Mouse (Mus musculus) heart, postnatal 0 days (tissue): ENCODE measurements around the gene Ly6g6c. TPM values are rescaled to one million over a fixed set of nuclear protein-coding genes. Genes with fewer than 3 reads are reported as not detected.

Experiments
- ATAC-seq: fragments of 200-750 bp; cut with Nextera tagmentation; 2 replicates; pipeline ENCODE4 v1.8.0; 2017; ENCODE audit warnings: low read depth, moderate number of reproducible peaks, moderate library complexity; ENCODE audit not compliant: insufficient read depth
- DNase-seq: peaks from one replicate; pipeline ENCODE4 v3.0.0-alpha.2; 2016; ENCODE audit warnings: low spot score
- H3K27ac ChIP-seq: fragments of 300-500 bp; sonication (generic); 2 replicates; pipeline ENCODE4 v1.5.1; 2014; ENCODE audit warnings: low read depth, mild to moderate bottlenecking
- H3K27me3 ChIP-seq: fragments of 300-500 bp; sonication (generic); 2 replicates; pipeline ENCODE4 v1.6.1; 2014; ENCODE audit warnings: low read length, mixed read lengths; ENCODE audit not compliant: control insufficient read depth, insufficient read depth
- H3K36me3 ChIP-seq: fragments of 300-500 bp; sonication (generic); replicated peaks from 2 replicates; pipeline ENCODE4 v1.6.1; 2014; ENCODE audit warnings: low read length, mixed read lengths; ENCODE audit not compliant: control insufficient read depth, insufficient read depth
- H3K4me1 ChIP-seq: fragments of 300-500 bp; sonication (generic); 2 replicates; pipeline ENCODE4 v1.6.1; 2014; ENCODE audit warnings: antibody characterized with exemption; ENCODE audit not compliant: control insufficient read depth, insufficient read depth
- H3K4me2 ChIP-seq: fragments of 300-500 bp; sonication (generic); 2 replicates; pipeline ENCODE4 v1.6.1; 2014; ENCODE audit warnings: low read depth, mild to moderate bottlenecking, low read length, moderate library complexity
- H3K4me3 ChIP-seq: fragments of 300-500 bp; sonication (generic); 2 replicates; pipeline ENCODE4 v1.5.1; 2014; ENCODE audit warnings: low read depth, low read length
- H3K9ac ChIP-seq: fragments of 300-500 bp; sonication (generic); replicated peaks from 2 replicates; pipeline ENCODE4 v1.6.1; 2014; ENCODE audit warnings: low read depth, low read length, mixed read lengths
- H3K9me3 ChIP-seq: fragments of 300-500 bp; sonication (generic); replicated peaks from 2 replicates; pipeline ENCODE4 v1.6.1; 2016; ENCODE audit warnings: low read length; ENCODE audit not compliant: control insufficient read depth
- CTCF ChIP-seq: IDR thresholded peaks from 2 replicates; pipeline ENCODE4 v1.5.1; 2016; ENCODE audit warnings: antibody characterized with exemption, control low read depth, low read depth
- EP300 ChIP-seq: IDR thresholded peaks from 2 replicates; pipeline ENCODE4 v1.6.1; 2016; ENCODE audit warnings: antibody characterized with exemption, low read depth
- WGBS: fragments of 180-500 bp; shearing (Covaris S2); extraction: QIAGEN DNeasy Blood & Tissue Kit; methylation state at CpG from one replicate; pipeline ENCODE4 v1.1.7; 2014; 5-methylcytosine and 5-hydroxymethylcytosine counted together
- polyA plus RNA-seq: library from polyadenylated mRNA; unstranded; fragments of >200 nt; fragmentation: Nextera tagmentation; extraction: Ambion mirVana; gene quantifications from 2 replicates; pipeline ENCODE4 v1.2.1, GENCODE M21; 2015
- total RNA-seq: library from RNA; depleted of rRNA; stranded (reverse); fragments of >200 nt; gene quantifications from 2 replicates; pipeline ENCODE4 v1.2.3, GENCODE M21; 2014; ENCODE audit warnings: low replicate concordance; rRNA removed

The Ly6g6c gene
- total RNA-seq (not detected in 2 replicates), polyA plus RNA-seq (not detected in 2 replicates)

- ATAC-seq: no peak
Measured at GRCm38 (mm10) chr17:35064951-35065947, at the start of gene Ly6g6c. Gene Ly6g6c, plus strand, starts transcription at chr17:35065388.

DNA sequence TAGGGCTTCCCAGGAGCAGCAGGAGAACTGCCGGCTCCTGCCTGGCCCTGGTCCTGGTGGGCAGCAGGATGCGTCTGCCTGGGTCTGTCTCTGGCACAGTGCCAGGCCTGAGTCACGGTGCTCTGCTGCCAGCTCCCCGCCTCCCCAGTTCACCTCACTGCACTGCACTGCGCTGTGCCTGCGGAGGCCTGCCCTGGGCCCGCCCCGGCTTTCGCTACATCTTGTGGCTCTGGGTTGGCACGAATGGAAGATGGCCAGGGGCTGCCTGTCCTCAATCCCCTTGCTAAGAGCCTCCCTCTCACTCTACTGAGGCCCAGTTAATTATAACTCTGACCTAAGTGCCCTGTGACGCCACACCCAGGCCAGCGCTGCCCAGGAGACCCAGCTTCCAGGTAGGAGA is 48.8 kb upstream of the Ly6g6c start, which contains the start of gene Vwa7:
Gene Vwa7 (plus strand): TSS at position 204 of the 400 bp plus-strand sequence.
- peak within 1 kb of the TSS; percentile 17; the same call in 1 of the 2 replicates for H3K9ac ChIP-seq
- no peak for TF ChIP-seq CTCF
- no peak for TF ChIP-seq EP300
- H3K4me2 ChIP-seq: 0 out of 2 replicates have a peak within 1 kb of the TSS, but pooled peaks have one; percentile 11
- DNase-seq: peak; percentile 31
- no peaks in the 10 kb centered on the region for H3K9me3 ChIP-seq
- H3K4me3 ChIP-seq: no peak within 1 kb of the TSS
- H3K27ac ChIP-seq: no peak within 1 kb of the TSS
- WGBS: 24% methylated on average over 12 of the region's 12 CpGs
- H3K36me3 ChIP-seq: peaks cover 42% of the 10 kb centered on the region
- ATAC-seq: peak; percentile 63
- peaks cover 11% of the 10 kb centered on the region for H3K4me1 ChIP-seq
- H3K27me3 ChIP-seq: no peaks in the 10 kb centered on the region

More at GRCm38 (mm10) chr17:35064951-35065947, at the start of gene Ly6g6c:
- peak within 1 kb of the TSS; percentile 28 for H3K4me3 ChIP-seq
- peak within 1 kb of the TSS; percentile 53 for H3K4me2 ChIP-seq
- peaks cover 22% of the 10 kb centered on the region for H3K36me3 ChIP-seq
- no peak within 1 kb of the TSS for H3K27ac ChIP-seq
- DNase-seq: peak; percentile 35
- no peak within 1 kb of the TSS for H3K9ac ChIP-seq
- 4% methylated on average over 48 of the region's 48 CpGs for WGBS
- H3K9me3 ChIP-seq: no peaks in the 10 kb centered on the region
- H3K27me3 ChIP-seq: peaks cover 44% of the 10 kb centered on the region
- TF ChIP-seq CTCF (no peak), EP300 (no peak)
- H3K4me1 ChIP-seq: peaks cover 11% of the 10 kb centered on the region

GRCm38 (mm10) chr17:35016791-35017705 is 48.1 kb upstream of the Ly6g6c start:
- ATAC-seq (no peak), DNase-seq (no peak)
- 0 out of 2 replicates have a peak overlapping the region, but pooled peaks have one; percentile 11 for H3K4me2 ChIP-seq
- peaks cover 36% of the 10 kb centered on the region for H3K36me3 ChIP-seq
- TF ChIP-seq EP300: no peak
- TF ChIP-seq CTCF: no peak
- no peaks in the 10 kb centered on the region for H3K27me3 ChIP-seq
- no peak overlapping the region for H3K4me3 ChIP-seq
- no peak overlapping the region for H3K9ac ChIP-seq
- H3K9me3 ChIP-seq: no peaks in the 10 kb centered on the region
- WGBS: 68% methylated on average over 10 of the region's 10 CpGs
- H3K4me1 ChIP-seq: peaks cover 11% of the 10 kb centered on the region
- no peak overlapping the region for H3K27ac ChIP-seq

DNA sequence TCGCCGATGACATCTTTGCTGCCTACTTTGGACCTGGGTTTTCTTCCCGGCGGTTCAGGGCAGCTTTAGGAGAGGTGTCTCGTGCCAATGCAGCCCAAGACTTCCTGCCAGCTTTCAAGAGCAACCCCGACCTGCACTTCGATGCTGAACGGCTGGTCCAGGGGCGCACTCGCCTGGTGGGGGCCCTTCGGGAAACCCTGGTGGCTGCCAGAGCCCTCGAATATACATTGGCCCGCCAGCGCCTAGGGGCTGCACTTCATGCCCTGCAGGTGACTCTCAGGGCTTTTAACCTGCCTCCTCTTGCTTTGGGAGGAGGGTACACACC is 47.5 kb upstream of the Ly6g6c start:
- Histone ChIP-seq H3K9ac (no peak overlapping the region), H3K27me3 (no peaks in the 10 kb centered on the region), H3K9me3 (no peaks in the 10 kb centered on the region), H3K36me3 (peaks cover 30% of the 10 kb centered on the region), H3K4me3 (no peak overlapping the region), H3K27ac (no peak overlapping the region), H3K4me1 (peaks cover 11% of the 10 kb centered on the region), H3K4me2 (no peak overlapping the region)
- TF ChIP-seq CTCF (no peak), EP300 (no peak)
- ATAC-seq: no peak
- 70% methylated on average over 14 of the region's 14 CpGs for WGBS
- no peak for DNase-seq

DNA sequence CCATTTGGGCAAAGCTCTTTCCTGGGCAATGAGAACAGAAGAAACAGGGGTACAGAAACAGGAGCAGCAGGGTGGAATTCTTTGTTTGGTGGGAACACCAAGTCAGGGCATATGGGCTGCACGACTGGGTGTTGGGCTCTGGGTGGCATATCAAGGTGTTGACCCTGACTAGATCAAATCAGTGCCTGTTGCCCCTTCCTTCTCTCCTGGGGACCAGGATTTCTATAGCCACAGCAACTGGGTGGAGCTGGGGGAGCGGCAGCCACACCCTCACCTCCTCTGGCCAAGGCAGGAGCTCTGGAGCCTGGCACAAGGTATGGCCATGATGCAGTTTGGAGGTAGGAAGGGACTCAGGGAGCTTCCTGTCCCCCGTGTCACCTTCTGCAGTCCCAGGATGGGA is 47.0 kb upstream of the Ly6g6c start:
- Histone ChIP-seq H3K27ac (no peak overlapping the region), H3K4me1 (peaks cover 11% of the 10 kb centered on the region), H3K4me2 (no peak overlapping the region), H3K4me3 (no peak overlapping the region), H3K9ac (no peak overlapping the region), H3K36me3 (peaks cover 24% of the 10 kb centered on the region), H3K27me3 (no peaks in the 10 kb centered on the region), H3K9me3 (no peaks in the 10 kb centered on the region)
- DNase-seq (no peak), ATAC-seq (no peak)
- no peak for TF ChIP-seq EP300
- TF ChIP-seq CTCF: no peak
- WGBS: 82% methylated on average over 3 of the region's 3 CpGs
